Comparison of ENCODE assay signal across 9 mouse cellular contexts in genomic region chr10:95254453-95255001, GRCm38 (mm10).
DNase-seq lines count a peak whose midpoint lies in the region; ATAC-seq and TF ChIP-seq lines count a peak whose summit lies in the region.
"Had no signal": no experiment of that assay in that cellular context is flagged by ENCODE, and none has a peak within 500 bp of the region (broad histone marks: within the 10 kb centered on the region; RNA-seq: fewer than 3 reads in every experiment).

No protein-coding gene starts in this region.

- WGBS in heart, embryonic 14.5 days, result 39% methylated on average over 13 of the region's 13 CpGs
- WGBS in olfactory bulb, adult 2 months, result 28% methylated on average over 13 of the region's 13 CpGs

- H3K9ac ChIP-seq in heart, embryonic 14.5 days (ENCODE audit: low read length), result peak overlapping the region; percentile 28; the same call in 1 of the 2 replicates
- H3K9ac ChIP-seq: liver, embryonic 13.5 days had no signal

- peak overlapping the region; percentile 43 for H3K4me2 ChIP-seq in heart, embryonic 14.5 days (ENCODE audit: low read length)
- H3K4me2 ChIP-seq: liver, embryonic 13.5 days had no signal

- TF ChIP-seq POLR2A in olfactory bulb, adult 2 months (IDR thresholded peaks at IDR 0.05; ENCODE audit: insufficient read depth, low read depth, low read length), result no peak

- peaks cover 9% of the 10 kb centered on the region in 2 experiments for H3K4me1 ChIP-seq in heart, embryonic 14.5 days (ENCODE audit: control insufficient read depth in 2 of 2, insufficient read depth in 2 of 2, low read length in 2 of 2)
- peaks cover 5% of the 10 kb centered on the region for H3K4me1 ChIP-seq in olfactory bulb, adult 2 months (ENCODE audit: control insufficient read depth, insufficient read depth, low read length)
- H3K4me1 ChIP-seq: liver, embryonic 13.5 days had no signal

- no peaks in the 10 kb centered on the region for H3K9me3 ChIP-seq in heart, embryonic 14.5 days (ENCODE audit: control insufficient read depth, low read length)
- H3K9me3 ChIP-seq: liver, embryonic 13.5 days had no signal

- H3K27ac ChIP-seq in heart, embryonic 14.5 days (replicated peaks in 1 of 2; ENCODE audit: control insufficient read depth in 1 of 2, insufficient read depth in 1 of 2, low read depth in 2 of 2, low read length in 2 of 2), result no peak overlapping the region
- no peak overlapping the region for H3K27ac ChIP-seq in olfactory bulb, adult 2 months (ENCODE audit: insufficient read depth, low read depth, low read length)
- H3K27ac ChIP-seq: liver, embryonic 13.5 days had no signal

- TF ChIP-seq CTCF in olfactory bulb, adult 2 months (IDR thresholded peaks at IDR 0.05; ENCODE audit: insufficient read depth, low read depth, low read length), result no peak

- ATAC-seq in heart, embryonic 14.5 days (ENCODE audit: insufficient number of reproducible peaks, insufficient read depth, low FRiP score, low read depth), result no peak

- no peaks in the 10 kb centered on the region for H3K27me3 ChIP-seq in heart, embryonic 14.5 days (ENCODE audit: control insufficient read depth, insufficient read depth, low read length)
- H3K27me3 ChIP-seq: liver, embryonic 13.5 days had no signal

- peak; percentile 60 to 67 for DNase-seq in right cerebral cortex, postnatal 10 days (ENCODE audit: low spot score in 2 of 2)
- DNase-seq in right cerebral cortex, postnatal 36 days (ENCODE audit: low spot score in 2 of 2), result no peak
- peak; percentile 63 to 76 for DNase-seq in cerebellum, postnatal 25 days
- DNase-seq in layer of hippocampus, postnatal 25 days (ENCODE audit: extremely low spot score in 1 of 2, low spot score in 1 of 2), result peak; percentile 25 to 38
- DNase-seq in left cerebral cortex, postnatal 14 days (ENCODE audit: low spot score in 2 of 2), result no peak
- DNase-seq in spleen, postnatal 4 days (ENCODE audit: low spot score in 2 of 2), result no peak
- DNase-seq: liver, embryonic 13.5 days had no signal

- intact Hi-C loops in left cerebral cortex, postnatal 14 days (cut with DNase I), result no loop called here

- no peaks in the 10 kb centered on the region for H3K36me3 ChIP-seq in heart, embryonic 14.5 days (ENCODE audit: control insufficient read depth, insufficient read depth, low read length)
- H3K36me3 ChIP-seq: liver, embryonic 13.5 days had no signal

- no peak overlapping the region for H3K4me3 ChIP-seq in heart, embryonic 14.5 days (ENCODE audit: control insufficient read depth in 1 of 2, insufficient read depth in 1 of 2, low read depth in 1 of 2, low read length in 2 of 2)
- H3K4me3 ChIP-seq in olfactory bulb, adult 2 months (ENCODE audit: insufficient read depth, low read depth, low read length), result peak overlapping the region; percentile 7; the same call in 1 of the 2 replicates
- H3K4me3 ChIP-seq: liver, embryonic 13.5 days had no signal

Comparison
In these comparisons a context has a peak if more than half of its experiments do, and no peak if none do; other contexts are left out.
1. DNase-seq: peak in right cerebral cortex, postnatal 10 days (2 of 2), cerebellum, postnatal 25 days (2 of 2) and layer of hippocampus, postnatal 25 days (2 of 2); none in right cerebral cortex, postnatal 36 days (0 of 2), left cerebral cortex, postnatal 14 days (0 of 2) and spleen, postnatal 4 days (0 of 2).